Mouse (Mus musculus): ENCODE results near the gene Vmn2r79.
"Not testable (repeated sequence)": the region's sequence is repeated elsewhere in the genome, so short reads cannot be mapped to it uniquely, and the experiment has no call there.

Gene Vmn2r79

GRCm38 (mm10) chr7:86995815-86996214, at the start of gene Vmn2r79:
Vmn2r79 (plus strand) TSS chr7:86996115.
- POLR2A ChIA-PET, CTCF ChIA-PET: not testable (repeated sequence)

DNA sequence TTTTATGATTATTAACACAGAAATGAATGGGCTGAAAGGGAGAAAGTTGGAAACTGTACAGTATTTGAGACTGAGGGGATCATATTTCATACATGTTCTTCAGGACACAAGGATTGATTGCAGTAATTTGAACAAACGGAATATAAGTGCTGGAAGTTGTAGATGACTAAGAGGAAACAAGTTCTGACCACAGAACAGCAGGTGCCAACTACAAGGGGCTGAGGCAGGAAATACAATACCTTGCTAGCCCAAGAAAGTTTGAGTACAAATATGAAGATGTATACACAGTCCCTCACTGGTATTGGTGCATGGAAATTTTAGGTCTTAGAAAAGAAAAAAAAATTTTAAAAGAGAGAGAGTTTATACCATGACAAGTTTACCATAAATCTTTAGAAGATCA, 1.2 kb upstream of the Vmn2r79 start:
- CTCF ChIA-PET = no interaction called here

DNA sequence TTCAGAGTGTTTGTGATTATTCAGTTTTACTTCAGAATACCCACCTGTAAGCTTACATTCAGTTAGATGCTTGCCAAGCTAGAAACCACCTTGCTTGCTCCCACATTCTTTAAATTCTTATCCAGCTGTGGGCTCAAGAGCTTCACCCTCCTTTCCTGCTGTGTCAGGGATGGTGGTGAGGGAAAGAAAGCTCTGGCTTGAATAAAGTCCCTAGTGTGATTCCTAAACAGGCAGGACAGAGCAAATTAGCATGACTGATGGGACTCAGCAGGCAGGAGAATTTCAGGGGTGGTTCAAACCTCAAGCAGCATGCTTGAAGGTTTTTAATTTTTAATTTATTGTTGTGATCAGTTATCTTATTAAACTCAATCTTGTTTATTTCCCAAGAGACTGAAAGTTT, 30.6 kb downstream of the Vmn2r79 start:
- POLR2A ChIA-PET, CTCF ChIA-PET: not testable (repeated sequence)

More for the DNA sequence above, 1.2 kb upstream of the Vmn2r79 start:
- POLR2A ChIA-PET = no interaction called here

- ChIA-PET CTCF (no interaction called here), POLR2A (no interaction called here)
Measured at GRCm38 (mm10) chr7:87063576-87063975, 67.7 kb downstream of the Vmn2r79 start.
